In the genomic region with DNA sequence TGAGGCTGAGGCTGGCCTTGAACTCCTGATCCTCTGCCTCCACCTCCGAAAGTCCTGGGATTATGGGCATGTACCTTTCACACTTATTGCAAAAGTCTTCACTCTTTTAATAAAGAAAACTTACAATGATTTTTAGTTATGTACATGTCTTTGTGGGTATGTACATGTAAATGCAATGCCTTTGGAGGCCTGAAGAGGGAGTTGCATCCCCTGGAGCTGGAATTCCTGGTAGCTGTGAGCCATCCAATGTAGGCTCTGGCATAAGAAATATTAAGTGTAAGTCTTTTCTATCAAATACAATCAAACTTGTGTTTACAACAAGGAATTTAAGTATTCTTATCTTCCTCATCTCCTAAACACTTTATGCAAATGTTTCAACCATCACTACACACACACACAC, we compare ENCODE assay signal across 34 mouse cellular contexts. TPM values are rescaled to one million over a fixed set of nuclear protein-coding genes. Genes with fewer than 3 reads are reported as not detected.
DNase-seq lines count a peak whose midpoint lies in the region; ATAC-seq and TF ChIP-seq lines count a peak whose summit lies in the region.
"Had no signal": no experiment of that assay in that cellular context is flagged by ENCODE, and none has a peak within 500 bp of the region (broad histone marks: within the 10 kb centered on the region; RNA-seq: fewer than 3 reads in every experiment).

No protein-coding gene starts in this region.

- peak; percentile 32; the same call in 1 of the 2 replicates for TF ChIP-seq CTCF in layer of hippocampus, adult 2 months (conservative IDR thresholded peaks at IDR 0.05)
- peak; percentile 35 for TF ChIP-seq CTCF in lung, postnatal 0 days (IDR thresholded peaks at IDR 0.05)
- TF ChIP-seq CTCF in MEL (IDR thresholded peaks at IDR 0.05 in 2 of 3, conservative IDR thresholded peaks at IDR 0.05 in 1 of 3; ENCODE audit: control insufficient read depth in 1 of 3, insufficient read depth in 1 of 3, low read depth in 2 of 3, low read length in 3 of 3, poor library complexity in 1 of 3, severe bottlenecking in 1 of 3) = peak; percentile 15 to 66 (median 39); a peak in 4 of 6 replicates
- peak; percentile 32 for TF ChIP-seq CTCF in stomach, postnatal 0 days (IDR thresholded peaks at IDR 0.05; ENCODE audit: low read depth)

- ATAC-seq in lung, postnatal 0 days = no peak
- no peak for ATAC-seq in stomach, postnatal 0 days (ENCODE audit: low FRiP score, low TSS enrichment)
- ATAC-seq: CD4-positive, CD25-positive, alpha-beta regulatory T cell, adult 4 months; forebrain, embryonic 15.5 days; hindbrain, embryonic 16.5 days; inflammation-experienced regulatory T-cells, adult 6 months; Patski had no signal

- H3K36me3 ChIP-seq in lung, postnatal 0 days (ENCODE audit: insufficient read depth, low read length) = no peaks in the 10 kb centered on the region
- H3K36me3 ChIP-seq in MEL (ENCODE audit: control insufficient read depth in 1 of 2, insufficient read depth in 2 of 2, low read length in 2 of 2) = no peaks in the 10 kb centered on the region
- H3K36me3 ChIP-seq in stomach, postnatal 0 days (ENCODE audit: control insufficient read depth, insufficient read depth, low read length) = no peaks in the 10 kb centered on the region
- H3K36me3 ChIP-seq: embryonic facial prominence, embryonic 12.5 days; embryonic facial prominence, embryonic 15.5 days; forebrain, embryonic 12.5 days; forebrain, embryonic 15.5 days; hindbrain, embryonic 13.5 days had no signal

- no peak for TF ChIP-seq POLR2A in MEL (IDR thresholded peaks at IDR 0.05; ENCODE audit: control insufficient read depth in 1 of 2, insufficient read depth in 1 of 2, low read depth in 1 of 2, low read length in 2 of 2, poor library complexity in 1 of 2)

- TF ChIP-seq RAD21 in MEL (IDR thresholded peaks at IDR 0.05; ENCODE audit: low read depth, low read length) = peak; percentile 12; the same call in 1 of the 2 replicates

- no peaks in the 10 kb centered on the region for H3K9me3 ChIP-seq in lung, postnatal 0 days (ENCODE audit: low read length)
- no peaks in the 10 kb centered on the region for H3K9me3 ChIP-seq in MEL (replicated peaks; ENCODE audit: insufficient read depth, low read length)
- no peaks in the 10 kb centered on the region for H3K9me3 ChIP-seq in stomach, postnatal 0 days (ENCODE audit: control insufficient read depth, low read length)
- H3K9me3 ChIP-seq: embryonic facial prominence, embryonic 12.5 days; embryonic facial prominence, embryonic 15.5 days; forebrain, embryonic 12.5 days; forebrain, embryonic 15.5 days; hindbrain, embryonic 13.5 days had no signal

- 91% methylated on average over 1 of the region's 1 CpGs for WGBS in lung, postnatal 0 days
- WGBS in stomach, postnatal 0 days = 77% methylated on average over 1 of the region's 1 CpGs

- H3K79me2 ChIP-seq in MEL (ENCODE audit: control insufficient read depth, insufficient read depth, low read length, poor library complexity) = no peaks in the 10 kb centered on the region

- H3K4me2 ChIP-seq in lung, postnatal 0 days (replicated peaks; ENCODE audit: low read depth, low read length) = no peak overlapping the region
- no peak overlapping the region for H3K4me2 ChIP-seq in stomach, postnatal 0 days (replicated peaks; ENCODE audit: low read depth)
- H3K4me2 ChIP-seq: embryonic facial prominence, embryonic 12.5 days; embryonic facial prominence, embryonic 15.5 days; forebrain, embryonic 12.5 days; forebrain, embryonic 15.5 days; heart, embryonic 11.5 days; hindbrain, embryonic 13.5 days had no signal

- no peak for TF ChIP-seq EP300 in lung, postnatal 0 days (IDR thresholded peaks at IDR 0.05)
- no peak for TF ChIP-seq EP300 in MEL (IDR thresholded peaks at IDR 0.05; ENCODE audit: low read depth in 1 of 2, low read length in 2 of 2)
- no peak for TF ChIP-seq EP300 in stomach, postnatal 0 days (optimal IDR thresholded peaks at IDR 0.05)

- no peak overlapping the region for H3K9ac ChIP-seq in lung, postnatal 0 days (replicated peaks; ENCODE audit: low read depth)
- H3K9ac ChIP-seq in MEL (ENCODE audit: control insufficient read depth, low read depth, low read length, poor library complexity, severe bottlenecking) = no peak overlapping the region
- no peak overlapping the region for H3K9ac ChIP-seq in stomach, postnatal 0 days (ENCODE audit: low read length)
- H3K9ac ChIP-seq: embryonic facial prominence, embryonic 12.5 days; embryonic facial prominence, embryonic 15.5 days; forebrain, embryonic 12.5 days; forebrain, embryonic 15.5 days; hindbrain, embryonic 13.5 days had no signal

- H3K4me3 ChIP-seq in layer of hippocampus, adult 2 months = no peak overlapping the region
- H3K4me3 ChIP-seq in lung, postnatal 0 days (ENCODE audit: low read depth, low read length) = no peak overlapping the region
- H3K4me3 ChIP-seq in MEL (ENCODE audit: control insufficient read depth in 1 of 2, insufficient read depth in 1 of 2, low read depth in 2 of 2, low read length in 2 of 2) = no peak overlapping the region
- no peak overlapping the region for H3K4me3 ChIP-seq in stomach, postnatal 0 days (ENCODE audit: low read depth, low read length)
- H3K4me3 ChIP-seq: embryonic facial prominence, embryonic 12.5 days; embryonic facial prominence, embryonic 15.5 days; forebrain, embryonic 12.5 days; forebrain, embryonic 15.5 days; heart, adult 2 months; hindbrain, embryonic 13.5 days had no signal

- DNase-seq in layer of hippocampus, adult 2 months (ENCODE audit: low spot score in 2 of 2) = no peak
- DNase-seq in layer of hippocampus, postnatal 36 days = no peak
- DNase-seq in lung, postnatal 0 days (ENCODE audit: low spot score) = no peak
- no peak for DNase-seq in lung, postnatal 4 days
- peak; percentile 17 for DNase-seq in MEL (ENCODE audit: low read depth, low spot score)
- no peak for DNase-seq in stomach, postnatal 0 days (ENCODE audit: low spot score)
- no peak for DNase-seq in heart, adult 8-10 months (ENCODE audit: low spot score)
- DNase-seq: adrenal gland, adult 2 months; adrenal gland, postnatal 14 days; cerebellum, adult 11 months; cerebellum, adult 2 months; cerebellum, adult 9-11 months; cerebellum, postnatal 25 days; gastrocnemius, postnatal 10 days; gastrocnemius, postnatal 36 days; heart, adult 2 months had no signal

- no peaks in the 10 kb centered on the region for H3K27me3 ChIP-seq in lung, postnatal 0 days (replicated peaks; ENCODE audit: insufficient read depth, low read length)
- peaks cover 6 to 11% of the 10 kb centered on the region in 2 experiments; a peak in 3 of 4 replicates for H3K27me3 ChIP-seq in MEL (ENCODE audit: control insufficient read depth in 1 of 2, insufficient read depth in 2 of 2, low read length in 2 of 2)
- H3K27me3 ChIP-seq in stomach, postnatal 0 days (ENCODE audit: control insufficient read depth, insufficient read depth, low read length) = no peaks in the 10 kb centered on the region
- H3K27me3 ChIP-seq: embryonic facial prominence, embryonic 12.5 days; hindbrain, embryonic 13.5 days; Patski had no signal

- H3K27ac ChIP-seq in layer of hippocampus, adult 2 months = no peak overlapping the region
- no peak overlapping the region for H3K27ac ChIP-seq in lung, postnatal 0 days (ENCODE audit: low read length)
- H3K27ac ChIP-seq in MEL (ENCODE audit: control insufficient read depth, low read depth, low read length) = no peak overlapping the region
- H3K27ac ChIP-seq in stomach, postnatal 0 days (replicated peaks) = no peak overlapping the region
- H3K27ac ChIP-seq: embryonic facial prominence, embryonic 12.5 days; embryonic facial prominence, embryonic 15.5 days; forebrain, embryonic 12.5 days; forebrain, embryonic 15.5 days; heart, adult 2 months; hindbrain, embryonic 13.5 days had no signal

- no peaks in the 10 kb centered on the region for H3K4me1 ChIP-seq in lung, postnatal 0 days (ENCODE audit: insufficient read depth, low read depth, low read length)
- H3K4me1 ChIP-seq in MEL (ENCODE audit: control insufficient read depth in 1 of 2, insufficient read depth in 2 of 2, low read length in 2 of 2) = no peaks in the 10 kb centered on the region
- no peaks in the 10 kb centered on the region for H3K4me1 ChIP-seq in stomach, postnatal 0 days (replicated peaks; ENCODE audit: control insufficient read depth, insufficient read depth)
- H3K4me1 ChIP-seq: forebrain, embryonic 15.5 days had no signal

RNA-seq across cellular contexts. Expression of gene Aqp2, which starts 19.9 kb away (rescaled TPM):
- not detected for total RNA-seq in layer of hippocampus, adult 2 months (2021)
- not detected for total RNA-seq in layer of hippocampus, postnatal 36 days (2021)
- polyA plus RNA-seq in lung, postnatal 0 days (2015; fragmentation: Nextera tagmentation; extraction: Ambion mirVana) = not detected in 2 replicates
- total RNA-seq in MEL (2012; rRNA removed) = not detected in 2 replicates
- not detected for polyA plus RNA-seq in MEL (2012; ENCODE audit: insufficient read depth in 1 of 2, insufficient read length in 2 of 2, low read depth in 1 of 2, low replicate concordance in 2 of 2, missing spikeins in 1 of 2)
- not detected in 2 replicates for polyA plus RNA-seq in stomach, postnatal 0 days (2015; fragmentation: Nextera tagmentation; extraction: Ambion mirVana)
- total RNA-seq in heart, adult 8-10 months (2022) = not detected
- total RNA-seq: common myeloid progenitor, adult 5-6 weeks; ES-E14; gastrocnemius, postnatal 10 days; gastrocnemius, postnatal 36 days; granulocyte monocyte progenitor cell, adult 5-6 weeks; heart, postnatal 25 days; hematopoietic stem cell, adult 5-6 weeks had no signal
- polyA plus RNA-seq: CD4-positive, CD25-positive, alpha-beta regulatory T cell, adult 4 months; embryonic facial prominence, embryonic 12.5 days; embryonic facial prominence, embryonic 15.5 days; forebrain, embryonic 12.5 days; forebrain, embryonic 15.5 days; heart, embryonic 11.5 days; heart, embryonic 14.5 days; heart, postnatal 0 days; hindbrain, embryonic 13.5 days; hindbrain, embryonic 16.5 days; inflammation-experienced regulatory T-cells, adult 6 months; Patski had no signal

RNA-seq across cellular contexts. Expression of gene Faim2, which starts 31.0 kb away (rescaled TPM):
- 100 to 1,000 TPM; 394 to 431 TPM for total RNA-seq in layer of hippocampus, adult 2 months (2021)
- total RNA-seq in layer of hippocampus, postnatal 36 days (2021) = 100 to 1,000 TPM; 373 to 394 TPM
- 0.81 and 0.95 TPM in 2 replicates for polyA plus RNA-seq in lung, postnatal 0 days (2015; fragmentation: Nextera tagmentation; extraction: Ambion mirVana)
- total RNA-seq in MEL (2012; rRNA removed) = 0.08 and 0.10 TPM in 2 replicates
- polyA plus RNA-seq in MEL (2012; ENCODE audit: insufficient read depth in 1 of 2, insufficient read length in 2 of 2, low read depth in 1 of 2, low replicate concordance in 2 of 2, missing spikeins in 1 of 2) = under 1 TPM in 1 of 2 experiments, not detected in 1; 0.06 TPM
- polyA plus RNA-seq in stomach, postnatal 0 days (2015; fragmentation: Nextera tagmentation; extraction: Ambion mirVana) = 0.62 and 0.81 TPM in 2 replicates
- total RNA-seq in heart, adult 8-10 months (2022) = under 1 TPM in 3 of 4 experiments, not detected in 1; 0.13 to 0.25 (median 0.14) TPM
- total RNA-seq: common myeloid progenitor, adult 5-6 weeks; granulocyte monocyte progenitor cell, adult 5-6 weeks; hematopoietic stem cell, adult 5-6 weeks had no signal
- polyA plus RNA-seq: heart, postnatal 0 days had no signal

RNA-seq across cellular contexts. Expression of gene Aqp5, which starts 31.6 kb away (rescaled TPM):
- not detected for total RNA-seq in layer of hippocampus, adult 2 months (2021)
- total RNA-seq in layer of hippocampus, postnatal 36 days (2021) = not detected
- 551 and 593 TPM in 2 replicates for polyA plus RNA-seq in lung, postnatal 0 days (2015; fragmentation: Nextera tagmentation; extraction: Ambion mirVana)
- total RNA-seq in MEL (2012; rRNA removed) = not detected in 2 replicates
- polyA plus RNA-seq in MEL (2012; ENCODE audit: insufficient read depth in 1 of 2, insufficient read length in 2 of 2, low read depth in 1 of 2, low replicate concordance in 2 of 2, missing spikeins in 1 of 2) = not detected
- 0.72 and 1.9 TPM in 2 replicates for polyA plus RNA-seq in stomach, postnatal 0 days (2015; fragmentation: Nextera tagmentation; extraction: Ambion mirVana)
- under 1 TPM in 3 of 4 experiments, not detected in 1; 0.26 to 0.57 (median 0.37) TPM for total RNA-seq in heart, adult 8-10 months (2022)
- total RNA-seq: common myeloid progenitor, adult 5-6 weeks; gastrocnemius, postnatal 36 days; granulocyte monocyte progenitor cell, adult 5-6 weeks; hematopoietic stem cell, adult 5-6 weeks had no signal
- polyA plus RNA-seq: CD4-positive, CD25-positive, alpha-beta regulatory T cell, adult 4 months; forebrain, embryonic 15.5 days; inflammation-experienced regulatory T-cells, adult 6 months had no signal

RNA-seq across cellular contexts. Expression of gene Aqp6, which starts 42.3 kb away (rescaled TPM):
- under 1 TPM in 1 of 2 experiments, not detected in 1; 0.26 TPM for total RNA-seq in layer of hippocampus, adult 2 months (2021)
- under 1 TPM in 1 of 2 experiments, not detected in 1; 0.25 TPM for total RNA-seq in layer of hippocampus, postnatal 36 days (2021)
- polyA plus RNA-seq in lung, postnatal 0 days (2015; fragmentation: Nextera tagmentation; extraction: Ambion mirVana) = not detected in 2 replicates
- total RNA-seq in MEL (2012; rRNA removed) = not detected in 2 replicates
- polyA plus RNA-seq in MEL (2012; ENCODE audit: insufficient read depth in 1 of 2, insufficient read length in 2 of 2, low read depth in 1 of 2, low replicate concordance in 2 of 2, missing spikeins in 1 of 2) = not detected
- not detected in 2 replicates for polyA plus RNA-seq in stomach, postnatal 0 days (2015; fragmentation: Nextera tagmentation; extraction: Ambion mirVana)
- total RNA-seq in heart, adult 8-10 months (2022) = under 1 TPM in 2 of 4 experiments, not detected in 2; 0.17 to 0.41 TPM
- total RNA-seq: adrenal gland, adult 2 months; adrenal gland, postnatal 14 days; common myeloid progenitor, adult 5-6 weeks; gastrocnemius, postnatal 10 days; gastrocnemius, postnatal 36 days; granulocyte monocyte progenitor cell, adult 5-6 weeks; heart, postnatal 25 days; hematopoietic stem cell, adult 5-6 weeks had no signal
- polyA plus RNA-seq: adrenal gland, adult 2 months; C2C12; CD4-positive, CD25-positive, alpha-beta regulatory T cell, adult 4 months; embryonic facial prominence, embryonic 15.5 days; forebrain, embryonic 12.5 days; forebrain, embryonic 15.5 days; heart, embryonic 11.5 days; heart, embryonic 14.5 days; heart, postnatal 0 days; inflammation-experienced regulatory T-cells, adult 6 months; Patski had no signal

Comparison
In these comparisons a context has a peak if more than half of its experiments do, and no peak if none do; other contexts are left out.
1. RNA of gene Faim2, which starts 31.0 kb away (total RNA-seq): 394 to 431 TPM in layer of hippocampus, adult 2 months and 373 to 394 TPM in layer of hippocampus, postnatal 36 days; 0.13 to 0.25 TPM in heart, adult 8-10 months and 0.08 to 0.10 TPM in MEL; every median in the first group is over 100 times any median in the second.
2. Peak in every context shown above with its lines, with median percentiles within 50 percentile points of each other: CTCF ChIP-seq.